Mouse (Mus musculus): ENCODE data around the gene Nadsyn1.

- TF ChIP-seq GATA1 (IDR thresholded peaks at IDR 0.05; ENCODE audit: low read length) (no peak), TAL1 (IDR thresholded peaks at IDR 0.05; ENCODE audit: low read length) (no peak)
Measured at GRCm38 (mm10) chr7:143868874-143869273, 46.2 kb upstream of the Nadsyn1 start.
